Mouse (Mus musculus) adrenal gland (tissue): ENCODE data around the gene Nufip2.
"Not testable (repeated sequence)": the region's sequence is repeated elsewhere in the genome, so short reads cannot be mapped to it uniquely, and the experiment has no call there.

Source experiments
- intact Hi-C: fragments of 180-260 bp; cut with DNase I; formaldehyde crosslinking; loops from one replicate; pipeline ENCODE4 v1.15.1; 2025

The Nufip2 gene

DNA sequence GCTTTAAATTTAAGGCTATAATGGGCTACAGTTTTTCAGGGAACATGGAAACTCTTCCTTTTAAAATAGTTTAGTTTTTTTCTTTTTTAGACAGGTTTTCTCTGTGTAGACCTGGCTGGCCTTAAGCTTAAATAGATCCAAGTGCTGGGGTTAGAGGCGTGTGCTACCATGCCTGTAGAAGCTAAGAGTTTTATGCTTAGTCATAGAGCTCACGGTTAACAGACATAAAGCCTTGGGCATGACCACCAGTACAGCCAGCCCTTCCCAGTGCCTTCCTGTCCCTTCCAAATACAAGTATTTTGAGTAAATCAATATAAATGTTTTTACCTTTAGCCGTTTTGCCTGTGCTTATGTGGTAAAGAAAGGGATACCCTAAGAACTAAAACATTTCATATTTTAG lies 20.0 kb downstream of the Nufip2 start:
- intact Hi-C loops = no loop called here

DNA sequence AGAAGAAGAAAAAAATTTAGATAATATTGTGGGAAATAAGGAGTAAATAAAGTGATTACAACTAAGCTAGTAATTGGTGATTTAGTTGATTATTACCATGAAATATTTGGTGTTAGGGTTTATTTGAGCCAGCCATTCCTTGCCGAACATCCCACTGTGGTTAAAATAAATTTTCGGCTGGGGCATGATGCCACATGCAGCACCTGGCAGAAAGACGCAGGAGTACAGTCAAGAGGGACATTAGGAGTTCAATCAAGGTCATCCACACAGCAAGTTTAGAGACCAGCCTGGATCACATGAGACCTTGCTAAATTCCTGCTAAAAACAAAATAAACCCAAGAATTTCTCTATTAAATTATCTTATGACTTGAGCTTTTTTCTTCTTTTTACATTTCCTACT lies 23.1 kb downstream of the Nufip2 start:
- intact Hi-C loops = no loop called here

DNA sequence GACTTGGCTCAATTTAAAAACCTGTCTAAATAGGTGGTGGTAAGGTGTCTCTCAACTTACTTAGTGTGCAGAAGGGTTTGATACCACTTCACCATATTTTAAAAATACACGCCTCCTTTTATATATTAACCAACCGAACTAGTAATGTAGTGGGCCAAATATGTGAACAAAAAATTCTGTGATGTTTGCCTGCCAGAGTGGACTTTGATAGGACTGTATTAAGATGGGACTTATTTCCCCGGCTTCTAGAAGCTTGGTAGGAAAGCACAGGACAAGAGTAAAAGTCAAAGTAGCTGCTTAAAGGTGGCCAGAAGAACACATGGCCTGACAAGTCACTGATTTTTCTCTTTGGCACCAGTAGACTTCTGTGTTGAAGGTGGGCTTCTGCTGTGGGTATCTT lies 27.8 kb downstream of the Nufip2 start:
- intact Hi-C loops = no loop called here

DNA sequence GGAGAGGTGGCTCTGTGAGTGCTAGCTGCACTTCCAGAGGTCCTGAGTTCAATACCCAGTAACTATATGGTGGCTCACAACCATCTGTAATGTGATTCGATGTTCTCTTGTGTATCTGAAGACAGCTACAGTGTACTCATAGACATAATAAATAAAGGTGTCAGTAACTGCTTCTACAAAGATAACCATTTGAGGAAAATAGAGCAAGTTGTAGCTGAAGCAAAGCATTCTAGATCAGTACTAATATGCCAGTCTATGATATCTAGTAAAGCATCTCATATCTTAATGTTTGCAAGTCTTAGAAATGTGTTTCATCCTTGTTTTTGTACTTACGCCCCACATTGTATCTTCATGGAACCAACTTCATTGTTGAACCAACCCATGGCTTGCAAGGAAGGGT lies 33.1 kb downstream of the Nufip2 start:
- intact Hi-C loops = no loop called here

DNA sequence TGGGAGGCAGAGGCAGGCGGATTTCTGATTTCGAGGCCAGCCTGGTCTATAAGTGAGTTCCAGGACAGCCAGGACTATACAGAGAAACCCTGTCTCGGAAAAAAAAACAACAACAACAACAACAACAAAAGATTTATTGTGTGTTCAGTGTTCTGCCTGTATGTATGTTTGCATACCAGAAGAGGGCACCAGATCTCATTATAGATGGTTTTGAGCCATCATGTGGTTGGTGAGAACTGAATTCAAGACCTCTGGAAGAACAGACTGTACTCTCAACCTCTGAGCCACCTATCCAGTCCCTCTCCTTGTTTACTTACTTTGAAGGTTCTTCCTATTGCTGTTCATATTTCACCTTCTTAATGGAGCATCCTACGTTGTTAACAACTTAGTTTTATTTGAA lies 35.4 kb downstream of the Nufip2 start:
- intact Hi-C loops = no loop called here

DNA sequence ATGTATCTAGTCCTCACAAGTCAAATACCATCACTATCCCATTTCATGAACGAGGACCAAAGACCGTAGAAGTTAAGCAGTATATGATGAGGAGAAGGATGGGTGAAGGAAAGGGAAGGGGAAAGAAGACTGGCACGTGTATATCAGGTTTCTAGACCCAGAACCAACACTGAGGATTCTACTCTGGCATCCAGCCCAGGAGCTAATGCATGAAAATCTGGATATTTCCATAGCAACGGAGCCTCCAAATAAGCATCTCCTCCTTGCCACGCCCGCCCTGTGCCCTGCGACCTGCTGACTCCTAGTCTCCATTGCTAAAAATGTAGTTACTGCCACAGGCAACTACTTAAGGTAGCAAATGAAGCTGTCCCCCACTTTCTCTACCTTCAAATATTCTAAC lies 38.8 kb downstream of the Nufip2 start:
- intact Hi-C loops = no loop called here

- intact Hi-C loops = no loop called here
These were observed 39.2 kb downstream of the Nufip2 start, which contains the start of gene Cryba1 for GRCm38 (mm10) chr11:77725183-77725582. TSS of gene Cryba1 (minus strand) at chr11:77725283.

- intact Hi-C loops = no loop called here
These were observed 42.6 kb downstream of the Nufip2 start for GRCm38 (mm10) chr11:77728587-77728986.

GRCm38 (mm10) chr11:77737289-77737688 lies 51.3 kb downstream of the Nufip2 start:
- intact Hi-C loops = loop anchor here (1.0 to 10.0 kb wide), 3 partner anchors 56 to 238 kb away; no protein-coding TSS in a partner anchor

- intact Hi-C loops = loop anchor here (5.0 to 10.0 kb wide), 2 partner anchors 79 to 236 kb away; no protein-coding TSS in a partner anchor
These were observed 52.6 kb downstream of the Nufip2 start for GRCm38 (mm10) chr11:77738555-77738954.

DNA sequence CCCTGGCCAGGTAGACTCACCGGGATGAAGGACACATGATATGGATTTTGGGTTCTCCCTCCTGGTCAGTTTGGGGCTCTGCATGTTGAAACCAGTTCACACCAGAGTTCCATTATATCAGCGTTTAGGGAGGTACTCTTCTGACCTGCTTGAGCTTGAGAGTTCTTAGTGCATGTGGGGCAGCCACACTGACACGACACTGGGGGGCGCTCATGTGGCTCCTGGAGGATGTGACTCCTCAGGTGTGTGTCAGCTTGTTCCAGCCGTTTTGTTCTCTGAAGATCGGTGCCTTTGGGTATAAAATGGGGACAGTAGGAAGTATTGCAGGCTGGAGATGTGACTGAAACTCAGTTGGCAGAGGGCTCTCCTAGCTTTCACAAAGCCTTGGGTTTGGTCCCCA lies 58.0 kb downstream of the Nufip2 start:
- intact Hi-C loops = no loop called here

DNA sequence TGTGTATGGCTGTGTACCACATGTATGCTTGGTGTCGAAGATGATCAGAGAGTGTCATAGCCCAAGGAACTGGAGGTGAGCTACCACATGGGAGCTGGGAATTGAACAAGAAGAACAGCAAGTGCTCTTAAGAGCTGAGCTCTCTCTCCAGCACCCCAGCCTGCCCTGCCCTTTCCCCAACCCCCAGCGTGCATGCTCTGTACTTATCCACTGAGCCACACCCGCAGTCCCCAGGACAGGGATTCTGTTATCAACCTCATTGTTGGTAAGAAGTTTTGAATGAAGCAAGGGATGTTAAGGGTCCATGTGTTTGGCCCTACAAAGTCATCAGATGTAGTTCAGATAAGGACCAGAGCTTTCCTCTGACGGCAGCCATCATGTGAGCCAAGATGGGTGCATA lies 60.7 kb downstream of the Nufip2 start:
- intact Hi-C loops = no loop called here

GRCm38 (mm10) chr11:77747103-77747502 lies 61.1 kb downstream of the Nufip2 start:
- intact Hi-C loops = not testable (repeated sequence)

DNA sequence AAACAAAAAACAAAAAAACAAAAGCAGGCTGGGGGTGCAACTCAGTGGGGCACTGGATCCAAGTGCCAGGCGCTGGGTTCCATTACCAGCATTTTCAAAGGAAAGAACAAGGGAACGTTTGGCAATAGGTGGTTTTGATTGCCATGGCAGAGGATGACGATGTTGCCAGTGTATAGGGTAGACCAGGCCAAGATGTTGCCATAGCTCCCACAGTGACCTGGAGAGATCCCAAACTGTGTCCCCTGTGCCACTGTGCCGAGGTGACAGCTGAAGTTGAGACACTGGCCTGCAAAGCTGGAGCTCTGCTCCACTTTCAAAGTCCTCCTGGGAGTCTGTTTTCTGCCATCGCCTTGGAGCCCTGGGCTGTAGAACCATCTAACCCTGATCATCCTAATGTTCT lies 63.0 kb downstream of the Nufip2 start:
- intact Hi-C loops = no loop called here

DNA sequence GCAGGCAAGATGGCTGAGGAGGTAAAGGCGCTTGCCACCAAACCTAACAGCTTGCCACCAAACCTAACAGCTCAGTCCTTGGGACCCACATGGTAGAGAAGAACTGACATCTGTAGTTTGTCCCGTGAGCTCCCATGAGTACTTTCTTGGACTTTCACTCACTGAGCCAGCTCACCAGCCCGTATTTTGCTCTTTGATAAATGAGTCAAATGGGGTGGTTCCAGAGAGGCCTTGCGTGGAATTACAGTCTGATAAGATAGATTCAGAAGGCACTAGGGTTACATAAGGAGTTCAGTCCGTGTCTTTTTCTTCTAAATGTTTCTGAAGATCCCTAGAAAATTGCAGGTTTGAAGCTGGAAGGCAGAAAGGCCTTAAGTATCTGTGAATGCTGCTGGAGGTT lies 66.6 kb downstream of the Nufip2 start:
- intact Hi-C loops = loop anchor here (5.0 kb wide), 1 partner anchor 45 kb away; no protein-coding TSS in a partner anchor

GRCm38 (mm10) chr11:77753469-77753868 lies 67.5 kb downstream of the Nufip2 start:
- intact Hi-C loops = loop anchor here (5.0 kb wide), 1 partner anchor 44 kb away; no protein-coding TSS in a partner anchor

DNA sequence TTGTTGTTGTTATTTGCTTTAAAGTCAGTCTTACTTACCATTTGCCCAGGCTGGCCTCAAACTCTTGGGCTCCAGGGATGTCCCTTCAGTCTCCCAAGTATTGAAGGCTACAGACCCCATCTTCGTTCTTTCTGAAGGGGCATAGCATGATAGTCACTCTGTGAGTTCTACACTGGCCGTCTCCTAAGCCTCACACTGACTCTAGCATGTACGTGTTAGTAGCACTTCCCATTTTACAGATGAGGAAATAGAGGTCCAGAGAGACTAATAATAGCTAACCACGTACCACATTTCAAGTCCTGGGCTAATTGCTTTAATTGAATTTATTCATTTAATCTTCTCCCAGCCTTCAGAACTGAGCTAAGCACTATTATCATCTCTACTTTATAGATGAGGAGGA lies 74.1 kb downstream of the Nufip2 start:
- intact Hi-C loops = no loop called here

- intact Hi-C loops = loop anchor here (2.0 kb wide), 1 partner anchor 30 kb away; no protein-coding TSS in a partner anchor
These were observed 77.1 kb downstream of the Nufip2 start, which contains the start of gene Myo18a for GRCm38 (mm10) chr11:77762783-77763672. TSS of gene Myo18a (plus strand) at chr11:77763246.

DNA sequence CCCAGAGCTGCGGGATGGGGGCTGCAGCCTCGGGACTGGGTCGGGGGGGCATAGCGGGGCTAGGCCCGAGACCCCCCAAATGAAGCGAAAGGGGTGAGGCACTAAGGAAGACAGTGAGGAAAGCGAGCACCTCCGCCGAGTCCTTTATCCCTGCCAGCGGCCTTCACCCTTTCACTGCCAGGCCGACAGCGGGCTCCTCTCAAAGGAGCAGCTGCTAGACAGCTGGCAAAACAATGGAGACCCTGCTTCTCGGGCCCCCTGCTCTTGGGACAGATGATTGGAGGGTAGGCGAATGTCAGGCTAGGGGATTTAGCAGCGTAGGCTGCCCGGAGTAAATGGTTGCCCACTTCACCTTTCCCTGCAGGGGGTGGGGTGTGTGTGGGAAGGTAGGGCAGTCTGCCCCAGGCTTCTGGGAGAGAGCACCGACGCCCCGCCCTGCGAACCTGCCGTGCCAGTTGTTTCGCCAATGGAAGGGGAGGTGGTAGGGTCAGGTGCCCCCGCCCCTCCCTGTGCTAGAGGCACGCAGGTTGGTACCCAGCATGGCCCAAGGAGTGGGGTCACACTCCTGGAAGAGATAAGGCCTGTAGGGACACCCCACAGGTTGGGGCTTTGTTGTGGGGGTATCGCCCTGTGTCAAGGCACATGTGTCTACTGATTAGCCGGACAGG lies 77.9 kb downstream of the Nufip2 start:
- intact Hi-C loops = loop anchor here (2.0 kb wide), 1 partner anchor 29 kb away; no protein-coding TSS in a partner anchor

DNA sequence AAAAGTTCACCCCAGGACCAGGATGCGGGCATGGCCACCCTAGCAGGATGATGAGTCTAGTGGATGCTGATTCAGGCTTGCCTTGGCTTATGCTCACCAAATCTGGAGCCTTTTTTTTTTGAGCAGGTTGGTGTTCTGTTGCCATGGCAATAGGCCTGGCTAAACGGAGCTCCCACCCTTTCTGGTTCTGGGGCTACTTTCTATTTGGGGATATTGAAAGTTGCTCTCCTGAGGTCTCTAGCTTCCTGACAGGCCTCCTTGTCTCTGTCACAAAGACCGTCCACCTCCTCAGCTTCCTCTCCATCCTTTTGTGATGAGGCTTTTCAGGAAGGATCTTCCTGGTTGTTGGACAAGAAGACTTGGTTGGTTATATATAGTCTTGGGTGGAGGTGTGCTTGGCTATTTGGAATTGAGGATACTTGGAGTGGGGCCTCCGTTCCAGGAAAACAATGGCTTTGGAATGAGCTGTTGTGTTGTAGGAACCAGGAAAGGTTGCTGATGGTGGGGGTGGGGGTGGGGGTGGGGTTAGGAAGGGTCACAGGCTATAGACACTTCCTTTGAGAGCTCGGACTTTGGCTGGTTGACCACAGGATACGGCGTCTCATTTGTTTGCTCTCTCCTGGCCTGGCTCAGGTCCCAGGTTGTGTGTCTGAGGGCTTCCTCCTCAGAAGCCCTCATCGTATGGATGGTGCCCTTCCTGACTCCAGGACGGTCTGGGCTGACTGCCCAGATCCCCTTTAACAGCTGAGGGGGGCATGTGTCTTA lies 78.9 kb downstream of the Nufip2 start:
- intact Hi-C loops = no loop called here

DNA sequence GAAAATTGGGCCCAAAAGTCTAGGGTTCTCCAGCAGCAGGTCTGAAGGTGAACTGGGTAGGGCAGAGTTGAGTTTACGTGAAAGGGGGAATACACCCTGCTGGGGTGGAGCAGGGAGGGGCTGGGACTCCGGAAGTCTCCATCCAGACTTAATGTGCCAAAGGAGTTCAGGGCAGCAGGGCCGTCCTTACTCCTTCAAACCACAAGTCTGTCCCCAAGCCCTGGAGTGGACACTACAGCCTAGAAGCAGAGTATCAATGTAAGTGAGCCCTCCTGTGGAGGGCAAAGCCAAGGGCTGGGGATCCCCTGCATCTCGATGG lies 79.5 kb downstream of the Nufip2 start:
- intact Hi-C loops = no loop called here
